Mouse (Mus musculus) neural tube, embryonic 13.5 days (tissue): ENCODE results near the gene Nrap. TPM values are rescaled to one million over a fixed set of nuclear protein-coding genes. Genes with fewer than 3 reads are reported as not detected.

Experiments
- ATAC-seq: fragments of 200-750 bp; cut with Nextera tagmentation; 2 replicates; pipeline ENCODE4 v1.8.0; 2017; ENCODE audit warnings: low read depth, mild to moderate bottlenecking, moderate TSS enrichment, moderate library complexity
- H3K27ac ChIP-seq: fragments of 300-500 bp; sonication (generic); replicated peaks from 2 replicates; pipeline ENCODE4 v1.5.1; 2015; ENCODE audit warnings: moderate library complexity, mild to moderate bottlenecking, inconsistent platforms
- H3K27me3 ChIP-seq: fragments of 300-500 bp; sonication (generic); 2 replicates; pipeline ENCODE4 v1.6.1; 2015; ENCODE audit warnings: mild to moderate bottlenecking, inconsistent platforms
- H3K36me3 ChIP-seq: fragments of 300-500 bp; sonication (generic); 2 replicates; pipeline ENCODE4 v1.6.1; 2015; ENCODE audit warnings: mild to moderate bottlenecking, inconsistent platforms
- H3K4me1 ChIP-seq: fragments of 300-500 bp; sonication (generic); replicated peaks from 2 replicates; pipeline ENCODE4 v1.6.1; 2015; ENCODE audit warnings: inconsistent platforms
- H3K4me2 ChIP-seq: fragments of 300-500 bp; sonication (generic); 2 replicates; pipeline ENCODE4 v1.6.1; 2015; ENCODE audit warnings: inconsistent platforms, mild to moderate bottlenecking, moderate library complexity
- H3K4me3 ChIP-seq: fragments of 300-500 bp; sonication (generic); 2 replicates; pipeline ENCODE4 v1.5.1; 2015; ENCODE audit warnings: mild to moderate bottlenecking, inconsistent platforms
- H3K9ac ChIP-seq: fragments of 300-500 bp; sonication (generic); 2 replicates; pipeline ENCODE4 v1.6.1; 2015; ENCODE audit warnings: moderate library complexity, mild to moderate bottlenecking, inconsistent platforms
- H3K9me3 ChIP-seq: fragments of 300-500 bp; sonication (generic); 2 replicates; pipeline ENCODE4 v1.6.1; 2016; ENCODE audit warnings: inconsistent platforms
- WGBS: fragments of 180-500 bp; shearing (Covaris S2); methylation state at CpG from one replicate; pipeline ENCODE4 v1.1.7; 2015; 5-methylcytosine and 5-hydroxymethylcytosine counted together
- polyA plus RNA-seq: library from polyadenylated mRNA; unstranded; fragments of >200 nt; fragmentation: Nextera tagmentation; extraction: Ambion mirVana; gene quantifications from 2 replicates; pipeline ENCODE4 v1.2.1, GENCODE M21; 2015

Nrap gene
- polyA plus RNA-seq, 1 experiment from 2014 or later, result 0.32 TPM

- WGBS, result 85% methylated on average over 15 of the region's 15 CpGs
- no peaks in the 10 kb centered on the region for H3K4me1 ChIP-seq
Measured at GRCm38 (mm10) chr19:56287580-56288367, 102.1 kb downstream of the Nrap start.

GRCm38 (mm10) chr19:56286866-56287265 lies 103.0 kb downstream of the Nrap start, which contains the start of gene Habp2:
Gene Habp2, plus strand, starts transcription at chr19:56287137.
- 80% methylated on average over 7 of the region's 7 CpGs for WGBS
- H3K9ac ChIP-seq, result no peak within 1 kb of the TSS
- H3K4me1 ChIP-seq, result no peaks in the 10 kb centered on the region
- H3K36me3 ChIP-seq, result no peaks in the 10 kb centered on the region
- H3K27ac ChIP-seq, result no peak within 1 kb of the TSS
- H3K4me2 ChIP-seq, result no peak within 1 kb of the TSS
- ATAC-seq, result no peak
- no peaks in the 10 kb centered on the region for H3K9me3 ChIP-seq
- H3K4me3 ChIP-seq, result no peak within 1 kb of the TSS
- H3K27me3 ChIP-seq, result no peaks in the 10 kb centered on the region

More at GRCm38 (mm10) chr19:56287580-56288367, 102.1 kb downstream of the Nrap start:
- H3K27ac ChIP-seq, result no peak overlapping the region
- H3K36me3 ChIP-seq, result no peaks in the 10 kb centered on the region
- H3K9me3 ChIP-seq, result no peaks in the 10 kb centered on the region
- H3K4me2 ChIP-seq, result no peak overlapping the region
- no peak overlapping the region for H3K4me3 ChIP-seq
- no peak for ATAC-seq
- no peaks in the 10 kb centered on the region; the same call in 1 of the 2 replicates for H3K27me3 ChIP-seq
- no peak overlapping the region for H3K9ac ChIP-seq

- Histone ChIP-seq H3K4me2 (no peak overlapping the region), H3K4me1 (no peaks in the 10 kb centered on the region), H3K27me3 (no peaks in the 10 kb centered on the region), H3K9me3 (no peaks in the 10 kb centered on the region), H3K9ac (no peak overlapping the region), H3K36me3 (no peaks in the 10 kb centered on the region), H3K4me3 (no peak overlapping the region), H3K27ac (no peak overlapping the region)
- WGBS, result 86% methylated on average over 4 of the region's 4 CpGs
- ATAC-seq, result no peak
Measured at GRCm38 (mm10) chr19:56285222-56285621, 104.6 kb downstream of the Nrap start.

GRCm38 (mm10) chr19:56278366-56278765 lies 111.5 kb downstream of the Nrap start:
- Histone ChIP-seq H3K27ac (no peak overlapping the region), H3K4me1 (no peaks in the 10 kb centered on the region), H3K4me3 (no peak overlapping the region), H3K36me3 (no peaks in the 10 kb centered on the region), H3K9me3 (no peaks in the 10 kb centered on the region), H3K4me2 (no peak overlapping the region), H3K9ac (no peak overlapping the region), H3K27me3 (no peaks in the 10 kb centered on the region)
- ATAC-seq, result no peak
- WGBS, result 87% methylated on average over 11 of the region's 11 CpGs

GRCm38 (mm10) chr19:56277951-56278350 lies 111.9 kb downstream of the Nrap start:
- no peaks in the 10 kb centered on the region for H3K4me1 ChIP-seq
- ATAC-seq, result no peak
- 90% methylated on average over 4 of the region's 4 CpGs for WGBS

GRCm38 (mm10) chr19:56277140-56277804 lies 112.6 kb downstream of the Nrap start:
- no peak overlapping the region for H3K9ac ChIP-seq
- no peaks in the 10 kb centered on the region for H3K36me3 ChIP-seq
- ATAC-seq, result no peak
- no peaks in the 10 kb centered on the region for H3K27me3 ChIP-seq
- no peak overlapping the region for H3K27ac ChIP-seq
- no peak overlapping the region for H3K4me3 ChIP-seq
- no peak overlapping the region for H3K4me2 ChIP-seq
- H3K9me3 ChIP-seq, result no peaks in the 10 kb centered on the region
- 64% methylated on average over 3 of the region's 3 CpGs for WGBS
- H3K4me1 ChIP-seq, result no peaks in the 10 kb centered on the region

More at GRCm38 (mm10) chr19:56277951-56278350, 111.9 kb downstream of the Nrap start:
- Histone ChIP-seq H3K9me3 (no peaks in the 10 kb centered on the region), H3K27ac (no peak overlapping the region), H3K4me2 (no peak overlapping the region), H3K4me3 (no peak overlapping the region), H3K27me3 (no peaks in the 10 kb centered on the region), H3K36me3 (no peaks in the 10 kb centered on the region), H3K9ac (no peak overlapping the region)

- Histone ChIP-seq H3K9ac (no peak overlapping the region), H3K36me3 (no peaks in the 10 kb centered on the region), H3K27me3 (no peaks in the 10 kb centered on the region), H3K9me3 (no peaks in the 10 kb centered on the region), H3K4me3 (no peak overlapping the region), H3K4me2 (no peak overlapping the region), H3K4me1 (no peaks in the 10 kb centered on the region), H3K27ac (no peak overlapping the region)
- no peak for ATAC-seq
- WGBS, result 89% methylated on average over 8 of the region's 8 CpGs
Measured at GRCm38 (mm10) chr19:56272081-56272480, 117.8 kb downstream of the Nrap start.

Other genes with a start within 250 kb of the Nrap start
- gene Habp2, start 102.9 kb downstream of the Nrap start, polyA plus RNA-seq, result 0.07 TPM in 1 of 2 replicates, not detected in the other
- 13.8 and 15.7 TPM in 2 replicates for gene Casp7, start 7.1 kb upstream of the Nrap start, polyA plus RNA-seq
- gene Plekhs1, start 71.6 kb upstream of the Nrap start, polyA plus RNA-seq, result 0.33 TPM in 1 of 2 replicates, not detected in the other
- gene Dclre1a, start 158.2 kb upstream of the Nrap start, polyA plus RNA-seq, result 10.5 and 14.1 TPM in 2 replicates
- gene Nhlrc2, start 158.2 kb upstream of the Nrap start, polyA plus RNA-seq, result 8.7 and 9.0 TPM in 2 replicates